Mouse (Mus musculus): ENCODE measurements around the gene Qk.

GRCm38 (mm10) chr17:10304001-10304400 lies 15.7 kb downstream of the Qk start:
- TF ChIP-seq POLR2A (IDR thresholded peaks at IDR 0.05; ENCODE audit: low read depth, low read length): no peak
- no peak for TF ChIP-seq CTCF (conservative IDR thresholded peaks at IDR 0.05; ENCODE audit: insufficient read depth, insufficient read length, low read depth, low read length)

All from kidney, adult 2 months (tissue).